ENCODE assay signal across 32 mouse cellular contexts in the genomic region with DNA sequence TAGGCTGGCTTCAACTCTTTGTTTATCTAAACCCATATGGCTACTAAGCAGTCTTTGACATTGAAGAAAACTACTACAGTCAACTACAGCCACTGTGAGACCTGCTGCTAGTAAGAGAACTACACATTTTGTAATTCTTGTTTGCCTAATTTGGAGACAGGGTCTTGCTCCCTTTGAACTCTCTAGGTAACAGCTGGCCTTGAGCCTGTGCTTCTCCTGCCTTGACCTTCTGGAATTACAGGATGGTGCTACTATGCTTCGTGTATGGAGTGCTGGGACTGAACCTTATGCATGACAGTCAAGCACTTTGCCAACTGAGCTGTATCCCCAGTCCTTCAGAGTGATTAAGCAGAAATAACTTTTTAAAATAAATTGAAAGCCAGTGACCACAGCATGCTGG. TPM values are rescaled to one million over a fixed set of nuclear protein-coding genes. Genes with fewer than 3 reads are reported as not detected.
"Had no signal": no experiment of that assay in that cellular context is flagged by ENCODE, and none has a peak within 500 bp of the region (broad histone marks: within the 10 kb centered on the region; RNA-seq: fewer than 3 reads in every experiment).

No protein-coding gene starts in this region.

- H3K4me3 ChIP-seq: embryonic facial prominence, embryonic 10.5 days; embryonic facial prominence, embryonic 12.5 days; embryonic facial prominence, embryonic 13.5 days; embryonic facial prominence, embryonic 15.5 days; erythroblast, embryonic 14.5 days; forebrain, embryonic 10.5 days; forebrain, embryonic 12.5 days; forebrain, embryonic 13.5 days; forebrain, embryonic 15.5 days; gastrocnemius, adult 2 months; heart, adult 2 months had no signal

- ATAC-seq: forebrain, embryonic 13.5 days; forebrain, embryonic 14.5 days; forebrain, embryonic 15.5 days; forebrain, embryonic 16.5 days; forebrain, postnatal 0 days had no signal

- H3K36me3 ChIP-seq: forebrain, embryonic 12.5 days; forebrain, embryonic 15.5 days had no signal

- DNase-seq: cerebellum, adult 2 months; cerebellum, adult 8-10 months; cerebellum, adult 9-10 months; cerebellum, adult 9-11 months; cerebellum, postnatal 10 days; cerebellum, postnatal 14 days; cerebellum, postnatal 25 days; cerebellum, postnatal 36 days; embryo, embryonic 11 days; forebrain, postnatal 0 days; gastrocnemius, adult 2 months; gastrocnemius, postnatal 10 days; gastrocnemius, postnatal 14 days; gastrocnemius, postnatal 25 days; gastrocnemius, postnatal 36 days; heart, adult 11 months; heart, adult 18-20 months; heart, adult 2 months had no signal

- H3K9ac ChIP-seq: embryonic facial prominence, embryonic 12.5 days; embryonic facial prominence, embryonic 13.5 days; embryonic facial prominence, embryonic 15.5 days; forebrain, embryonic 12.5 days; forebrain, embryonic 13.5 days; forebrain, embryonic 15.5 days; forebrain, postnatal 0 days had no signal

- H3K4me2 ChIP-seq: embryonic facial prominence, embryonic 12.5 days; embryonic facial prominence, embryonic 13.5 days; embryonic facial prominence, embryonic 15.5 days; forebrain, embryonic 12.5 days; forebrain, embryonic 13.5 days; forebrain, embryonic 15.5 days had no signal

- H3K4me1 ChIP-seq: embryonic facial prominence, embryonic 10.5 days; embryonic facial prominence, embryonic 12.5 days; embryonic facial prominence, embryonic 13.5 days; embryonic facial prominence, embryonic 15.5 days; forebrain, embryonic 10.5 days; forebrain, embryonic 12.5 days; forebrain, embryonic 13.5 days; forebrain, embryonic 15.5 days had no signal

- H3K27ac ChIP-seq: embryonic facial prominence, embryonic 10.5 days; embryonic facial prominence, embryonic 12.5 days; embryonic facial prominence, embryonic 13.5 days; embryonic facial prominence, embryonic 15.5 days; forebrain, embryonic 10.5 days; forebrain, embryonic 12.5 days; forebrain, embryonic 13.5 days; forebrain, embryonic 15.5 days; gastrocnemius, adult 2 months; heart, adult 2 months had no signal

- H3K27me3 ChIP-seq: embryonic facial prominence, embryonic 12.5 days; embryonic facial prominence, embryonic 13.5 days; embryonic facial prominence, embryonic 15.5 days; forebrain, embryonic 12.5 days; forebrain, embryonic 13.5 days; forebrain, embryonic 15.5 days had no signal

- H3K9me3 ChIP-seq: embryonic facial prominence, embryonic 10.5 days; embryonic facial prominence, embryonic 12.5 days; embryonic facial prominence, embryonic 13.5 days; embryonic facial prominence, embryonic 15.5 days; forebrain, embryonic 10.5 days; forebrain, embryonic 12.5 days; forebrain, embryonic 13.5 days; forebrain, embryonic 15.5 days had no signal

RNA-seq across cellular contexts. Expression of a gene that starts 53.2 kb away (rescaled TPM):
- total RNA-seq: common myeloid progenitor, adult 5-6 weeks; granulocyte monocyte progenitor cell, adult 5-6 weeks had no signal
- polyA plus RNA-seq: embryonic facial prominence, embryonic 11.5 days; erythroblast, embryonic 14.5 days had no signal
